Mouse (Mus musculus): Measurements from ENCODE around the gene Med22. TPM values are rescaled to one million over a fixed set of nuclear protein-coding genes. Genes with fewer than 3 reads are reported as not detected.

Med22 gene
- polyA plus RNA-seq, 1 experiment from 2014 or later, result 46.7 TPM

DNA sequence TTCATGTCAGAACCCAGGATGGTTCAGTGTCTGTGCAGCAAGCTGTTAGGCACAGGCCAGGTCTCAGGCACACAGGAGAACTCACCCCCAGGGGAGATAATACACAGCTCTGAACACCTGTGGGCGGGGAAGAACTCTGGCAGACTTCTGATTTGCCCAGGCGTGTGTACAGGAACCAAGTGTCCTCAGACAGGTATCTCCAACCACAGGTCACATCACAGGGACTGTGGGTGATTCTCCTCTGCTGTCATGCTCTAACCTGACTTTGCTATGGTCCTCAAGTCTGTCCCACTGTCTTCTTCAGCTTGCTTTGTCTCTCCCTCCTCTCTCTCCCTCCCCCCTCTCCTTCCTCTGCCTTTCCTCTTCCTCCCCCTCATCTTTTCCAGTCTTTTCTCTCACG lies 45.6 kb downstream of the Med22 start, which contains the start of gene Abo:
Gene Abo, minus strand, starts transcription at position 101 of the 400 bp plus-strand sequence.
- no peak for ATAC-seq (ENCODE audit: insufficient number of reproducible peaks, low FRiP score, low TSS enrichment, low read depth)
- H3K4me2 ChIP-seq (ENCODE audit: low read depth, severe bottlenecking), result no peak within 1 kb of the TSS
- WGBS, result 62% methylated on average over 3 of the region's 3 CpGs

GRCm38 (mm10) chr2:26862856-26863255 lies 47.6 kb downstream of the Med22 start:
- Histone ChIP-seq H3K27ac (replicated peaks; ENCODE audit: low read depth, low read length) (no peak overlapping the region), H3K4me2 (ENCODE audit: low read depth, severe bottlenecking) (no peak overlapping the region), H3K36me3 (ENCODE audit: control insufficient read depth, insufficient read depth, low read length) (no peaks in the 10 kb centered on the region), H3K9me3 (ENCODE audit: control insufficient read depth, low read length) (no peaks in the 10 kb centered on the region), H3K4me1 (ENCODE audit: control insufficient read depth, insufficient read depth, low read length) (no peaks in the 10 kb centered on the region), H3K4me3 (ENCODE audit: low read depth, low read length) (no peak overlapping the region), H3K9ac (ENCODE audit: low read length) (no peak overlapping the region), H3K27me3 (ENCODE audit: control insufficient read depth, insufficient read depth, low read length) (no peaks in the 10 kb centered on the region)
- ATAC-seq (ENCODE audit: insufficient number of reproducible peaks, low FRiP score, low TSS enrichment, low read depth), result no peak
- 78% methylated on average over 3 of the region's 3 CpGs for WGBS
- DNase-seq (ENCODE audit: low spot score), result no peak

More for the DNA sequence above, 45.6 kb downstream of the Med22 start, which contains the start of gene Abo:
- DNase-seq (ENCODE audit: low spot score), result no peak
- no peaks in the 10 kb centered on the region for H3K4me1 ChIP-seq (ENCODE audit: control insufficient read depth, insufficient read depth, low read length)
- no peaks in the 10 kb centered on the region for H3K9me3 ChIP-seq (ENCODE audit: control insufficient read depth, low read length)
- H3K27me3 ChIP-seq (ENCODE audit: control insufficient read depth, insufficient read depth, low read length), result no peaks in the 10 kb centered on the region
- H3K9ac ChIP-seq (ENCODE audit: low read length), result no peak within 1 kb of the TSS
- H3K27ac ChIP-seq (replicated peaks; ENCODE audit: low read depth, low read length), result no peak within 1 kb of the TSS
- H3K36me3 ChIP-seq (ENCODE audit: control insufficient read depth, insufficient read depth, low read length), result no peaks in the 10 kb centered on the region
- no peak within 1 kb of the TSS for H3K4me3 ChIP-seq (ENCODE audit: low read depth, low read length)

Other genes with a start within 250 kb of the Med22 start
- gene Lcn4, start 239.4 kb downstream of the Med22 start, polyA plus RNA-seq (2014; fragmentation: Nextera tagmentation; extraction: Ambion mirVana), result not detected in 2 replicates
- gene Abo, start 45.7 kb downstream of the Med22 start, polyA plus RNA-seq (2014; fragmentation: Nextera tagmentation; extraction: Ambion mirVana), result not detected in 2 replicates
- gene Surf6, start 7.8 kb downstream of the Med22 start, polyA plus RNA-seq (2014; fragmentation: Nextera tagmentation; extraction: Ambion mirVana), result 15.2 and 16.9 TPM in 2 replicates
- gene Rpl7a, start 87 bp upstream of the Med22 start, polyA plus RNA-seq (2014; fragmentation: Nextera tagmentation; extraction: Ambion mirVana), result 757 and 772 TPM in 2 replicates
- gene Surf2, start 5.7 kb upstream of the Med22 start, polyA plus RNA-seq (2014; fragmentation: Nextera tagmentation; extraction: Ambion mirVana), result 42.2 and 45.1 TPM in 2 replicates
- gene Surf1, start 5.9 kb upstream of the Med22 start, polyA plus RNA-seq (2014; fragmentation: Nextera tagmentation; extraction: Ambion mirVana), result 45.0 and 47.8 TPM in 2 replicates
- 194 and 195 TPM in 2 replicates for gene Surf4, start 23.3 kb upstream of the Med22 start, polyA plus RNA-seq (2014; fragmentation: Nextera tagmentation; extraction: Ambion mirVana)
- gene Stkld1, start 23.4 kb upstream of the Med22 start, polyA plus RNA-seq (2014; fragmentation: Nextera tagmentation; extraction: Ambion mirVana), result 0.08 TPM in 1 of 2 replicates, not detected in the other
- gene Rexo4, start 53.7 kb upstream of the Med22 start, polyA plus RNA-seq (2014; fragmentation: Nextera tagmentation; extraction: Ambion mirVana), result 63.0 and 66.3 TPM in 2 replicates
- gene Adamts13, start 62.7 kb upstream of the Med22 start, polyA plus RNA-seq (2014; fragmentation: Nextera tagmentation; extraction: Ambion mirVana), result 0.05 and 0.06 TPM in 2 replicates
- gene Cacfd1, start 99.2 kb upstream of the Med22 start, polyA plus RNA-seq (2014; fragmentation: Nextera tagmentation; extraction: Ambion mirVana), result 86.7 and 92.9 TPM in 2 replicates
- gene Slc2a6, start 117.3 kb upstream of the Med22 start, polyA plus RNA-seq (2014; fragmentation: Nextera tagmentation; extraction: Ambion mirVana), result 0.72 and 1.3 TPM in 2 replicates
- 5.7 and 6.2 TPM in 2 replicates for gene Mymk, start 161.5 kb upstream of the Med22 start, polyA plus RNA-seq (2014; fragmentation: Nextera tagmentation; extraction: Ambion mirVana)
- 9.4 and 10.2 TPM in 2 replicates for gene Adamtsl2, start 168.7 kb upstream of the Med22 start, polyA plus RNA-seq (2014; fragmentation: Nextera tagmentation; extraction: Ambion mirVana)
- gene Fam163b, start 231.8 kb upstream of the Med22 start, polyA plus RNA-seq (2014; fragmentation: Nextera tagmentation; extraction: Ambion mirVana), result 0.71 and 1.3 TPM in 2 replicates

All from limb, embryonic 11.5 days (tissue).